Mouse (Mus musculus) hindbrain, embryonic 14.5 days (tissue): ENCODE results near the gene Usp46. TPM values are rescaled to one million over a fixed set of nuclear protein-coding genes. Genes with fewer than 3 reads are reported as not detected.

ENCODE experiments used
- ATAC-seq: fragments of 200-750 bp; cut with Nextera tagmentation; 2 replicates; pipeline ENCODE4 v1.8.0; 2017; ENCODE audit warnings: moderate number of reproducible peaks, mild to moderate bottlenecking, moderate TSS enrichment, moderate library complexity; ENCODE audit not compliant: low FRiP score
- DNase-seq: peaks from one replicate; pipeline ENCODE4 v3.0.0-alpha.2; 2015; ENCODE audit warnings: low spot score
- H3K27ac ChIP-seq: fragments of 300-500 bp; sonication (generic); 2 replicates; pipeline ENCODE4 v1.5.1; 2014; ENCODE audit warnings: mild to moderate bottlenecking, moderate library complexity
- H3K27me3 ChIP-seq: fragments of 300-500 bp; sonication (generic); 2 replicates; pipeline ENCODE4 v1.6.1; 2014; ENCODE audit warnings: mild to moderate bottlenecking, low read length, mixed read lengths; ENCODE audit not compliant: control insufficient read depth, insufficient read depth
- H3K36me3 ChIP-seq: fragments of 300-500 bp; sonication (generic); replicated peaks from 2 replicates; pipeline ENCODE4 v1.6.1; 2014; ENCODE audit not compliant: control insufficient read depth, insufficient read depth
- H3K4me1 ChIP-seq: fragments of 300-500 bp; sonication (generic); replicated peaks from 2 replicates; pipeline ENCODE4 v1.6.1; 2014; ENCODE audit warnings: antibody characterized with exemption, low read length, mixed read lengths; ENCODE audit not compliant: control insufficient read depth, insufficient read depth
- H3K4me2 ChIP-seq: fragments of 300-500 bp; sonication (generic); replicated peaks from 2 replicates; pipeline ENCODE4 v1.6.1; 2014; ENCODE audit warnings: mild to moderate bottlenecking, moderate library complexity
- H3K4me3 ChIP-seq: fragments of 300-500 bp; sonication (generic); replicated peaks from 2 replicates; pipeline ENCODE4 v1.5.1; 2014; ENCODE audit warnings: mild to moderate bottlenecking, low read length
- H3K9ac ChIP-seq: fragments of 300-500 bp; sonication (generic); 2 replicates; pipeline ENCODE4 v1.6.1; 2014
- H3K9me3 ChIP-seq: fragments of 300-500 bp; sonication (generic); 2 replicates; pipeline ENCODE4 v1.6.1; 2016; ENCODE audit warnings: low read length; ENCODE audit not compliant: control insufficient read depth
- WGBS: fragments of 180-500 bp; shearing (Covaris S2); extraction: QIAGEN DNeasy Blood & Tissue Kit; methylation state at CpG from one replicate; pipeline ENCODE4 v1.1.7; 2014; 5-methylcytosine and 5-hydroxymethylcytosine counted together
- polyA plus RNA-seq: library from polyadenylated mRNA; unstranded; fragments of >200 nt; fragmentation: Nextera tagmentation; extraction: Ambion mirVana; gene quantifications from 2 replicates; pipeline ENCODE4 v1.2.1, GENCODE M21; 2014

Gene Usp46
- polyA plus RNA-seq, 1 experiment from 2014 or later = 41.1 TPM

DNA sequence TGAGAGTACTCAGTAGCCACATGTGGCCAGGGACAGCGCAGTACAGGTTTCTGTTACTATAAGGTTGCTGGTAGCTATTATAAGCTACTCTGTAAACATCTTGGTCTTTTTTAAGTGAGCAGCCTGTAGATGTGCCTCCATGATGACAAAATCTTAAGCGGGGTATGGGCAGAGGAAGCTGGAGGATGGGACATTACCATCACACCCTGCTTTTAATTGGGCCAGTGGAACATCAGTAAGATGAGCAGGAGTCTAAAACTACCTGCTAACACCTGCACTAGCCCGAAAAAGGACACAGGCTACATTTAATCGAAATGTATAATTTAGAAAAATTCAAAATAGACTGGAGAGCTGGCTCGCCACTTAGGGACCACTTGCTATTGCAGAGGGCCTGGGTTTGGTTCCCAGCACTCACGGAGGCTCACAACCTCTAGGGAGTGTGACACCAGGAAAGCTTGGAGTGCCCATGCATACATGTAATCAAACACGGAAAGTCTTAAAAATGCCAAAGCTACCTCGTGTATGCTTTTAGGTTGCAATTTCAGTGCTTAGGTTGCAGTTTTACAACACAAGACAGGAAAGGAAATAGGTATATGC is 26.7 kb upstream of the Usp46 start:
- peaks cover 17% of the 10 kb centered on the region for H3K4me1 ChIP-seq
- DNase-seq = no peak
- no peak for ATAC-seq
- 85% methylated on average over 8 of the region's 8 CpGs for WGBS
- H3K4me2 ChIP-seq = peak overlapping the region; percentile 95
- H3K9me3 ChIP-seq = no peaks in the 10 kb centered on the region
- H3K36me3 ChIP-seq = peaks cover 36% of the 10 kb centered on the region
- H3K9ac ChIP-seq = 0 out of 2 replicates have a peak overlapping the region, but pooled peaks have one; percentile 94
- peak overlapping the region; percentile 79 for H3K4me3 ChIP-seq
- H3K27ac ChIP-seq = no peak overlapping the region
- no peaks in the 10 kb centered on the region for H3K27me3 ChIP-seq

- H3K27me3 ChIP-seq = no peaks in the 10 kb centered on the region
- no peaks in the 10 kb centered on the region for H3K9me3 ChIP-seq
- 22% methylated on average over 11 of the region's 11 CpGs for WGBS
- H3K36me3 ChIP-seq = peaks cover 34% of the 10 kb centered on the region
- ATAC-seq (no peak), DNase-seq (no peak)
- peak overlapping the region; percentile 84 for H3K27ac ChIP-seq
- peak overlapping the region; percentile 94 for H3K9ac ChIP-seq
- H3K4me1 ChIP-seq = peaks cover 17% of the 10 kb centered on the region
- H3K4me3 ChIP-seq = peak overlapping the region; percentile 79
- peak overlapping the region; percentile 95 for H3K4me2 ChIP-seq
Measured at GRCm38 (mm10) chr5:74093556-74094428, 25.6 kb upstream of the Usp46 start.

DNA sequence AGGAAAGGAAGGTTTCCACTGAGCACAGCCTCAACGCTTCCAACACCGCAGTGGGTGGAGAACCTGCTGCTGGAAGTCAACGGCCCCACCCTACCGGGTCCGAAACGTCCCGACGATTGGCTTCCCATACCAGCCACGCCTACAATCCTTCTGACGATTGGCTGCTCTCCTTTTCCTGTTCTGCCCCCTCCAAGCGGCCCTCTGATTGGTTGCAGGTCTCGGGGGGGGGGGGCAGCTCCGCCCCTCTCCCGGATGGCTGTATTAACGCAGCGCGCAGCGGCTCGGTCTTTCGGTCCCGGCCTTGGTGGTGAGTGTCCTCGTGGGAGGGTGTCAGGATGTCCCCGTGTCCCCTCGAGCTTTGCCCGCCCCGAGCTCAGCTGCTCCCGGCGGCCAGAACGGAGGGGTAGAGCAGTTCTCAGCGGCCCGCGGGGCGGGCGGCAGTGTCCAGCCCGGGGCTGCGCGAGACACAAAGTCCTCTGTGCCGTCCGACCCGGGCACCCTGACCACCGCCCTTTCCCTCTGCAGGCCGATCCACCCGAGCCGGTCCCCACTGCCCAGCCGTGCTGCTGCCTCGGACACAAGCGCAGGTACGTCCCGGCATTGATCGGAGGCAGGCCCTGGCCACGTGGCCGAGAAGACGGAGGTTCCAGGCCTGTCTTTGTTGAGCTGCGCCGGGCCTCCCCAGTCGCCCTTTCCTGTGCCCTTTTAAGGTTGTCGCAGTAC is 24.8 kb upstream of the Usp46 start:
- ATAC-seq (peak; percentile 99), DNase-seq (peak; percentile 92)
- H3K4me3 ChIP-seq = peak overlapping the region; percentile 79
- peak overlapping the region; percentile 95 for H3K4me2 ChIP-seq
- H3K9me3 ChIP-seq = no peaks in the 10 kb centered on the region
- no peaks in the 10 kb centered on the region for H3K27me3 ChIP-seq
- peaks cover 17% of the 10 kb centered on the region for H3K4me1 ChIP-seq
- under 1% methylated on average over 55 of the region's 57 CpGs for WGBS
- peak overlapping the region; percentile 94 for H3K9ac ChIP-seq
- peaks cover 28% of the 10 kb centered on the region for H3K36me3 ChIP-seq
- H3K27ac ChIP-seq = peak overlapping the region; percentile 84

DNA sequence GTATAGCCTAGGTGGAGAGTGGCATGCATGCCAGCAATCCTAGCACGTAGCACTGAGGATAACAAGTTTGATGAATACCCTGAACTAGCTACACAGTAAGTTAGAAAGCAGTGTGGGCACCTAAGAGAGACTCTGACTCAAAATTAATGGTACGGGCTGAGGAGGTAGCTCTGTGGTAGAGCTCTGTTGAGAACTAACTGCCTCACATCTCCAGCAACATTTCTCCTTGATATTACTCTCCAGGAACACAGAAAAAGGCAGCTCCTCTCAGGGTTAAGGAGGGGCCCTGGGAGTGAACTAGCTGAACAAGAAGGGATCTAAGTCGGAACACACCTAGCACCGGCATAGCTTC is 24.2 kb upstream of the Usp46 start:
- Histone ChIP-seq H3K36me3 (peaks cover 27% of the 10 kb centered on the region), H3K9ac (peak overlapping the region; percentile 32; the same call in 1 of the 2 replicates), H3K27me3 (no peaks in the 10 kb centered on the region), H3K9me3 (no peaks in the 10 kb centered on the region), H3K4me3 (peak overlapping the region; percentile 79), H3K4me1 (peaks cover 17% of the 10 kb centered on the region), H3K4me2 (peak overlapping the region; percentile 95), H3K27ac (peak overlapping the region; percentile 33; the same call in 1 of the 2 replicates)
- DNase-seq = no peak
- 45% methylated on average over 4 of the region's 4 CpGs for WGBS
- ATAC-seq = no peak

GRCm38 (mm10) chr5:74089643-74090042 is 21.4 kb upstream of the Usp46 start:
- WGBS = 89% methylated on average over 3 of the region's 3 CpGs

DNA sequence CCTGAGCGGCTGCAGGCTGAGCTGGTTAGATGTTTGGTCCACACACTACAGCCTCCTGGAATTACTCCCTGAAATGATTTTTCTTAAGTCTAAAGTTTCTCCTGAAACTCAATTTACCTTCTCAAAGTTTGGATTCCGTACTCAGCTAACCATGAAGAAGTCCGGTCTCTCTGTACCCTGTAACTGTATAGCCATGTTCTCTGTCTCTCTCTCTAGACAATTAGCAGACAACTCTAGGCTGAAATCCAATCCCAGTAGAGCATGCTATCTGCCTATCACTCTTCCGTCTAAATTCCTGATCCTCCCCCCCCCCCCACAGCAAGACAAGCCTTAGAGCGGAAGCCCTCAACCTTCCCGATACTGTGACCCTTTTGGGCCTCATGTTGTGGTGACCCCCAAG is 13.5 kb upstream of the Usp46 start:
- H3K4me1 ChIP-seq = no peaks in the 10 kb centered on the region
- 94% methylated on average over 6 of the region's 6 CpGs for WGBS

More at GRCm38 (mm10) chr5:74089643-74090042, 21.4 kb upstream of the Usp46 start:
- H3K27me3 ChIP-seq = no peaks in the 10 kb centered on the region
- H3K9ac ChIP-seq = no peak overlapping the region
- no peak for ATAC-seq
- no peak overlapping the region for H3K4me3 ChIP-seq
- H3K27ac ChIP-seq = no peak overlapping the region
- H3K4me2 ChIP-seq = no peak overlapping the region
- H3K4me1 ChIP-seq = peaks cover 10% of the 10 kb centered on the region
- peaks cover 3% of the 10 kb centered on the region for H3K36me3 ChIP-seq
- no peak for DNase-seq
- H3K9me3 ChIP-seq = no peaks in the 10 kb centered on the region

DNA sequence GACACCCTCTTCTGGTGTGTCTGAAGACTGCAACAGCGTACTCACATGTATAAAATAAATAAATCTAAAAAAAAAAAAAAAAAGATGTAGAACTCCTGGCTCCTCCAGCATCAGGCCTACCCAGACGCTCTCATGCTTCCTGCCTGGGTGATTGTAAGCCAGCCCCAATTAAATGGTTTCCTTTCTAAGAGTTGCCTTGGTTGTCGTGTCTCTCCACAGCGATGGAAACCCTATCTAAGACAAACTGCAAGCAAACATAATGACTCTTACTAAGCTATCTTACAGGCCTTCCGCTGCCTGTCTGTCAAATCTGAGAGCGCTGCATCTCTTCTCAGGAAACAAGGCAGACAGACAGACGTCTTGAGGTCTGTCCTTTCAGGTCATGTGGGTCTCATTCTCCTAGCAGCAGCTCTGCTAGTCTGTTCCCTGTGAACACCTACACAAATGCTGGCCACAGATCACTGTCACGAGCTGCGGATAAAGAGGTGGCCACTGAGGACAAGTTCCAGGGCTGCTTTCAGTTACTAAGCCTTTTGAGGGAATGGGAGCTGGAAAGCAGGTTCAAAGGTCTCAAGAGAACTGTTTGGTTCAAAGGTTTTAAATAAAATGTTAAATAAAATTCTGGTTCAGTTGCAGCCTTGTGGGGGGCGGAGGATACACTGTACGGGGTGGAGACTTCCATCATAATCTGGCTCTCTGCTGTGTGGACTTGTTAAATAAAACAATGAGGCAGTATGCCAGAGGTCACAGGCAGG is 10.8 kb upstream of the Usp46 start:
- Histone ChIP-seq H3K27ac (no peak overlapping the region), H3K4me3 (no peak overlapping the region), H3K4me1 (no peaks in the 10 kb centered on the region), H3K9me3 (no peaks in the 10 kb centered on the region), H3K36me3 (no peaks in the 10 kb centered on the region), H3K9ac (no peak overlapping the region), H3K4me2 (no peak overlapping the region), H3K27me3 (no peaks in the 10 kb centered on the region)
- ATAC-seq = no peak
- DNase-seq = no peak
- WGBS = 84% methylated on average over 11 of the region's 11 CpGs

More for the DNA sequence above, 13.5 kb upstream of the Usp46 start:
- no peak overlapping the region for H3K4me3 ChIP-seq
- no peak overlapping the region for H3K27ac ChIP-seq
- H3K27me3 ChIP-seq = no peaks in the 10 kb centered on the region
- no peak for DNase-seq
- H3K9me3 ChIP-seq = no peaks in the 10 kb centered on the region
- H3K4me2 ChIP-seq = no peak overlapping the region
- no peak for ATAC-seq
- H3K36me3 ChIP-seq = no peaks in the 10 kb centered on the region
- H3K9ac ChIP-seq = no peak overlapping the region

DNA sequence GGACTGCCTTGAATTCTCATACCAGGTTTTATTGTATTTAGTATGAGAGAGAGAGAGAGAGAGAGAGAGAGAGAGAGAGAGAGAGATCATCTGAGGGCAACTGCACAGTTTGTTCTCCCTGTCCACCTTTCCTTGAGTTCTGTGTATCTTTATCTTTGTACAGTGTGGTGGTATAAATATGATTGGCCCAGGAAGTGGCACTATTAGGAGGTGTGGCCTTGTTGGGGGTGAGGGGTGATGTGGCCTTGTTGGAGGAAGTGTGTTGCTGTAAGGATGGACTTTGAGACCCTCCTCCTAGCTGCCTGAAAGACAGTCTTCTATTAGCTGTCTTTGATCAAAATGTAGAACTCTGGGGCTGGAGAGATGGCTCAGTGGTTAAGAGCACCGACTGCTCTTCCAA is 10.2 kb upstream of the Usp46 start:
- Histone ChIP-seq H3K27ac (no peak overlapping the region), H3K27me3 (no peaks in the 10 kb centered on the region), H3K4me3 (no peak overlapping the region), H3K4me2 (no peak overlapping the region), H3K4me1 (no peaks in the 10 kb centered on the region), H3K9me3 (no peaks in the 10 kb centered on the region), H3K36me3 (no peaks in the 10 kb centered on the region), H3K9ac (no peak overlapping the region)
- DNase-seq (no peak), ATAC-seq (no peak)
- WGBS = 94% methylated on average over 1 of the region's 1 CpGs
